Mouse (Mus musculus): ENCODE measurements around the gene Slc1a2.

DNA sequence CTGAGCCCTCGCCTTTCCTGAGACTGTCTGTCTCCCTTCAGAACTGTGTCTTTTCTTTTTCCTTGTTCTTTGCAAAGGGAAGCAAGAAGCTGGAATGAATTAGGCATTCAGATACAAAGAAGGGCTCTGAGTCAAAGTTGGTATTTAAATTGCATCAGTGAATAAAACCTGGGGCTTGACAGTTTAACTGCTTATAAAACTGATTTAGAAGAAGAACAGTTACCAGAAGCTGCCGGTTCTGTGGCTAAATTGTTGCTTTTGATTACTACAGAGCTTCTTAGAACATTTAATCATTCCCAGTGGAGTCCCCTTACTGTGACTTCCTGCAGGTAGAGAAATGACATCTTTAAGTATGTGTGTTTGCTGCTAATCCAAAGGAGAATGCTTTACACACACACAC is 16.1 kb downstream of the Slc1a2 start:
- no peak for TF ChIP-seq CTCF (conservative IDR thresholded peaks at IDR 0.05; ENCODE audit: low read length)
- TF ChIP-seq NANOG (IDR thresholded peaks at IDR 0.05; ENCODE audit: borderline replicate concordance, low read length) = no peak
